Mouse (Mus musculus) 3134 (cell line): Measurements from ENCODE around the gene Tmc6.

ENCODE experiments used
- DNase-seq: peaks from one replicate; pipeline ENCODE4 v3.0.0-alpha.2; 2011; ENCODE audit warnings: low spot score; ENCODE audit not compliant: insufficient read length; ENCODE audit errors: extremely low read depth

The Tmc6 gene

GRCm38 (mm10) chr11:117761801-117762200 is 20.2 kb downstream of the Tmc6 start:
- DNase-seq, result no peak

DNA sequence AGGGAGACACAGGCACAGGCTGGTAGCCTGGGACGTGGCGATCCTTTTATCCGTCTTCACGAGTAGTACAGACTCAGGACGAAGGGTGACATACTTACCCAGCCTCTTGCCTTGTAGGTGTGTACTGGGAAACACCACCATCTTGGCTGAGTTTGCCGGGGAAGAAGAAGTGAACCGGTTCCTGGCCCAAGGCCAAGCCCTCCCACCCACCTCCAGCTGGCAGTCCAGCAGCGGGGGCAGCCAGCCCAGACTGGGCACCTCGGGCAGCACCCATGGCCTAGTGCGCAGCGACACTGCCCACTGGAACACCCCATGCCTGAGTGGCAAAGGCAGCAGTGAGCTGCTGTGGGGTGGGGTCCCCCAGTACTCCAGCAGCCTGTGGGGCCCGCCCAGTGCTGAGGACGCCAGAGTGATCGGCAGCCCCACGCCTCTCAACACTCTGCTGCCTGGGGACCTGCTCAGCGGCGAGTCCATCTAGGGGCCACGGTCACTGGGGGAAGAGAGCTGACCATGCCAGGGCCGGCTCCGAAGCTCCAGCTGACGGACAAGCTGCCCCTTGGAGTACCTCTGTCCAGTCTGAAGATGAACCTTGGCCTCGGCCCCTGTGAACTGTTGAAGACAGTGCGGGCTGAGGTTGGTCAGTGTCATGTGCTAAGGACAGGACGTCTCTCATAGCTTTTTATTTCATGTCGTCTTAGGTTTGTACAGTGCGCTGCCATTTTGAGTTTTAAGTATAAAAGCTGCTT is 21.5 kb downstream of the Tmc6 start:
- no peak for DNase-seq

GRCm38 (mm10) chr11:117759267-117759666 is 22.7 kb downstream of the Tmc6 start:
- DNase-seq, result no peak

DNA sequence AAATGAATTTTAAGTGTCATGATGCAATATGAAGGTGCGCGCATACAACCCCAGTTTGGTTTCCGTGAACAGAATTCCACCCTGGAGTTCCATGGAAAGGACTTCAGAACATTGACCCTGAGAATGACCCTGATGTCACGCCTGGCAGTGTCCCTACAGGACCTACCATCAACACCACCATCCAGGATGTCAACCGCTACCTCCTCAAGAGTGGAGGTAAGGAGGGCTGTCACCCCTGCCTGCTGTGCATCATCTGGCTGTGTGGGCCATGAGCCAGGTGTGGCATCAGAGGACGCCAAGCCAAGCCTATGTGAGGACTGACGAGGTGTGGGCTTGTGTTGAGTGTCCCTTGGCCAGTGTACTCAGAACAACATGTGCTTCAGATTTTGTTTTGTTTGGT is 26.1 kb downstream of the Tmc6 start:
- no peak for DNase-seq

GRCm38 (mm10) chr11:117751544-117751943 is 30.5 kb downstream of the Tmc6 start:
- no peak for DNase-seq

DNA sequence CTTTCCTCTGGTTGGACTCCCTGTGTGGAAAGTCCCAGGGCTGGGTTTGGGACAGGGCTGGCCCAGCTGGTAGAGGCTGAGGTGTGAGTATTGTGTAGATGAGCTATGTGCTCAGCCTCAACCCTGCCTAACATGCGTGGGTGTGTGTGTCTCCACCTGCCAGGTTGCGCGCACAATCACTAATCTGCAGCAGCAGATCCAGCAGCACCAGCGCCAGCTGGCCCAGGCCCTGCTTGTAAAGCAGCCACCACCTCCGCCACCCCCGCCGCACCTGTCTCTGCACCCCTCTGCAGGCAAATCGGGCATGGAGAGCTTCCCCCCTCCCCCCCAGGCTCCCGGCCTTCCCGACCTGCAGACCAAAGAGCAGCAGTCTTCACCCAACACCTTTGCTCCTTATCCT is 32.6 kb downstream of the Tmc6 start:
- DNase-seq, result no peak

GRCm38 (mm10) chr11:117748628-117749027 is 33.4 kb downstream of the Tmc6 start:
- no peak for DNase-seq

DNA sequence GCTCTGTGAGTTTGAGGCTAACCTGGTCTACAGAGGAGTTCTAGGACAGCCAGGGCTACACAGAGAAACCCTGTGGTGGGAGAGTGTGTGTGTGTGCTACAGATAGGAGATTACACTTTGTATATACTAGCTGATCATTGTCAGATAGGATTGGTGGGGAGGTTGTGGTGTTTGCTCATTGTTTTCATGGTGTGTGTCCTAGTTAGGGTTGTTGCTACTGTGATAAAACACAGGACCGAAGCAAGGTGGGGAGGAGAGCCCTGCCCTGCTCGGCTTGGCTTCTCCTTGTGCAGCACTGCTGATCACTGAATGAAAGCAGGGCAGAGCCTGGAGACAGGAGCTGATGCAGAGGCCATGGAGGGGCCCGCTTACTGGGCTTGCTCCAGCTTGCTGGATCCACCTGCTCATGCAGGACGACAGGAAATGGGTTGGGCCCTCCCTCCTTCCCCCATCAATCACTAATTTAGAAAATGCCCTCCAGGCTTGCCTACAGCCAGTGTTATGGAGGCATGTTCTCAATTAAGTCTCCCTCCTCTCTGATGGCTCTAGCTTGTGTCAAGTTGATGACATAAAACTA is 38.5 kb downstream of the Tmc6 start:
- no peak for DNase-seq

DNA sequence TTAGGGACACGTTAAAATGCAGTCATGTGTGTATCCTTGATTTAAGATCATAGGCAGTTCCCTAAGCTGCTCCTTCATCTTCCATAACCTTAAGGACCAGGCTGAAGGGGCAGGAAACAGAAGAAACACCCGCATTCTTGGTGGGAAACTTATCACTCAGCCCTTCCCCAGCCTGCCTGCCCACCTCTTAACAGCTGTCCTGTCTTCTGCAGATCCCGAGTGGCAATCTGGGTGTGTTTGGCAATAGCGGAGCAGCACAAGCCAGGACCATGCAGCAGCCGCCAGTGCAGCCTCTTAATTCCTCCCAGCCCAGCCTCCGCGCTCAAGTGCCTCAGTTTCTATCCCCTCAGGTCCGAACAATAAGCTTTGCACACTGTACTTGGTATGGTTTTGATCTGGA is 39.3 kb downstream of the Tmc6 start:
- no peak for DNase-seq

- DNase-seq, result no peak
Measured at GRCm38 (mm10) chr11:117742243-117742642, 39.8 kb downstream of the Tmc6 start.

DNA sequence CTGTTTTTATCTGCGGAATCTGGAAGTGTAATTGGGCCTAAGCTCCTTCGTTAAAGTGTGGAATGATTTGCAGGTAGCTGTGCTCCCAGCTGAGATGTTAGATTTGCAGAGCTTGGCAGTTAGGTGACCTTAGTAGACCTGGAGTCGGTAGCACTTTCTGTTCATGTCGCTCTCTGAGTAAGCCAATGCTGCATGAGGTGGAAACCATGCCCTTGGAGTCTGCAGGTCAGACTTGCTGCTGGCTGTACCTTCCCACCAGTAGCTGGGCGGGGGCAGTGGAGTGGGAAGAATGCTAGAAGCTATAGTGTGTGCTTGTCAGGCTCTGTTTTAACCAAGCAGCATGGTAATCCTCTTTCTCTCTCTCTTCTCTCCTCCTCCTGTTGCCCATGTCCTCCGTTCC is 40.9 kb downstream of the Tmc6 start:
- DNase-seq, result no peak

DNA sequence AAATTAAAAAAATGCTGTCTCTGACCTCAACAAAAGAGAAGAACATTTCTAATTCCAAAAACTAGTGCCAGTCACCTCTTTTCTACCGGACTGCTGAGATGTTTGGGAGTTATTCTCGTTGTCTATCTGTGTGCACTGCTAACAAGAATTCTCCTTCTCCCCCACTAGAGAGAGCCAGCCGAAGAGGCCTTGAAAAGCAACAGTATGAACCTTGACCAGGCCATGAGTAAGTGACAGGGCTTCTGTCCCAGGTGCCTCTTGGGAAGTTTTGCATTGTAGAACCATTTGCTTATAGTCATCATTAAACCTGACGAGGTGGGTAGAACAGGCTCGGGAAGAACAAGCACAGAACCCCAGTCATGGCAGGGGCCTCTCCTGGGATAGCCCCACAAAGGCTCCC is 43.9 kb downstream of the Tmc6 start:
- no peak for DNase-seq

GRCm38 (mm10) chr11:117736037-117736689 is 45.8 kb downstream of the Tmc6 start:
- DNase-seq, result no peak

DNA sequence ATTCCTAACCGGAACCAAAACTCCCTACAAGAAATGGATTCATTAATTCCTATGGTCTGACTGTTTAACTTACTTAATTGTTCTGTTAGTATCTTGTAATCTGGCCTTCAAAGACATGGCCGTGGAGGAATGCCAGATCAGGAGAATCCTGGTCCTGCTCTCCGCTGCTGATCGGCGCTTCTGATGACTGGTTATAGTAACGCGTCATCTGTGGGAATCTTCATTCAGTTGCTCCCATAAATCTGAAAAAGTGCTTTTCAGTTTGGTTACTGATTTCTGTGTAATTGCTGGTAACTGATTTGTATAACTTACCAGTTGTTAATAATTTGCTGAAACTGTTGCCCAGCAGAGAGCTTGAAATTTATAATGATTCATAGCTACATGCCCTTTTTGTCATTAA is 50.5 kb downstream of the Tmc6 start:
- DNase-seq, result no peak

DNA sequence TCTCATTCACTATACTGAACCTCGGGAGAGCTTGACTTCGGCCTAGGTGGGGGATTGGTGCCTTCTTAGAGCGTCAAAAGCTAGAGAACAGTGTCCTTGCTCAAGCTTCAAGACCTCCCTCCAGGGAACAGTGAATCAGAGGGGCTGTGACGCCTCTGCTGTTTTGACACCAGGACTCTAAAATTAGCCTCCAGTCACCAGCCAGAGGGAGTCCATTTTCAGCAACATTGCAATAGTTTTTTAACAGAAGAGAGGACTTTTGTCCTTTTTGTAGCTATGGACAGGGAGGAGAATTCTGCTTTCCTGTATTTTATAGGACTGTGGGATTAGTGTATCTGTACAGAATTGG is 51.5 kb downstream of the Tmc6 start:
- DNase-seq, result no peak

- no peak for DNase-seq
Measured at GRCm38 (mm10) chr11:117729798-117730489, 52.1 kb downstream of the Tmc6 start.

- DNase-seq, result no peak
Measured at GRCm38 (mm10) chr11:117729341-117729740, 52.7 kb downstream of the Tmc6 start.

- DNase-seq, result no peak
Measured at GRCm38 (mm10) chr11:117728841-117729240, 53.2 kb downstream of the Tmc6 start.

DNA sequence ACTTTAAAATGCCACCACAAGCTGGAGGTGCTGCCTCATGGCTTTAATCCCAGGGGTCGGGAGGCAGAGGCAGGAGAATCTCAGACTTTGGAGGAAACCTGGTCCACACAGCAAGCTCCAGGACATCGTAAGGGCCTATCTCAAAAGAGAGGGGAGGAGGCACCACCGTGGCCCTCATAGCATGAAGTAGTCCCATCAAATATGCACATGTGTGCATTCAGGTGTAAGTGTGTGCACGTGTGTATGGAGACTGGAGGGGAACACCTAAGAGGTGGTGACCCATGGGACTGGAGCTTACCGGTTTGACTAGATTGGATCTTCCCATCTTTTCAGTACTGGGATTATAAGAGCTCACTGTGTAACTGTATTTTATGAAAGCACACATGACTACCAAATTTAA is 53.8 kb downstream of the Tmc6 start:
- DNase-seq, result no peak

- DNase-seq, result no peak
Measured at GRCm38 (mm10) chr11:117727031-117727430, 55.0 kb downstream of the Tmc6 start.

DNA sequence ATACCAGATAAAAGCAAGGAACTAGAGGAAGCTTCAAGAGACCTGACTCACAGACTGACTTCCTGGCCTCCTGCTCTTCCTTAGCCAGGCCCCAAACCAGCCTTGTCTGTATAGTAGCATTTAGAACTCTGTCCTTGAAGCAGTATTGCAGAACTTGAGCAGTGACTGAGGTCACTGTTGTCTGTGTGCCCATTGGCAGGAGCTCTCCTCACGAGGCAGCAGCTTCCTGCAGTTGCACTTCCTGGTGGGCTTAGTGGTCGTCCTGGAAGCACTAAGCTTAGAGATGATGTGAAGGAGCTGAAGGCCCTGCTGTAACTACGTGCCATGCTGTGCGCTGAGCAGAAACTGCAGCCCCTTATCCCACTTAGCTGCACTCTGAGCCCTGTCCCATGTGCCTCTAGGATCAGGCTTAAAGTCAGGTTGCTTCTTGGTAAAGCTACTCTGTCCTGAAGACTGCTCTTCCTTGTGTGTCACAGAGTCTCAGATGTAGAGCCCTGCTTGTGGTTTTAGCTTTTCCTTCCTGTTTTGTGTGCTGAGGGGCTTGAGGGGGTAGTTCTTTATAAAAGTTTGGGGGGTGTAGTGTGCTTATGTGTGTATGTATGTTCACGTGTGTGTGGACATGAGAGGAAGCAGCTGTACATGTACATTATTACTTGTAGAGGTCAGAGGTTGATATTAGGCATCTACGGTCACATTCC is 57.2 kb downstream of the Tmc6 start:
- DNase-seq, result no peak
